Comparison of ENCODE assay signal across 21 mouse cellular contexts in genomic region chr9:45280059-45280458, GRCm38 (mm10). TPM values are rescaled to one million over a fixed set of nuclear protein-coding genes. Genes with fewer than 3 reads are reported as not detected.
"Had no signal": no experiment of that assay in that cellular context is flagged by ENCODE, and none has a peak within 500 bp of the region (broad histone marks: within the 10 kb centered on the region; RNA-seq: fewer than 3 reads in every experiment).

No protein-coding gene starts in this region.

- H3K4me1 ChIP-seq: limb, embryonic 12.5 days; limb, embryonic 15.5 days; midbrain, embryonic 10.5 days; midbrain, embryonic 13.5 days; neural tube, embryonic 13.5 days had no signal

- H3K36me3 ChIP-seq: limb, embryonic 12.5 days; limb, embryonic 15.5 days; midbrain, embryonic 10.5 days; midbrain, embryonic 13.5 days; neural tube, embryonic 13.5 days had no signal

- H3K27me3 ChIP-seq: limb, embryonic 12.5 days; limb, embryonic 15.5 days; megakaryocyte, embryonic 14.5 days; midbrain, embryonic 13.5 days; neural tube, embryonic 13.5 days had no signal

- H3K4me3 ChIP-seq: limb, embryonic 12.5 days; limb, embryonic 15.5 days; megakaryocyte, embryonic 14.5 days; midbrain, embryonic 10.5 days; midbrain, embryonic 13.5 days; myocyte; neural tube, embryonic 13.5 days had no signal

- H3K27ac ChIP-seq: kidney, postnatal 0 days; limb, embryonic 12.5 days; limb, embryonic 15.5 days; liver, embryonic 14.5 days; midbrain, embryonic 10.5 days; midbrain, embryonic 13.5 days; neural tube, embryonic 13.5 days; stomach, postnatal 0 days had no signal

- DNase-seq: kidney, adult 2 months; kidney, postnatal 25 days; left cerebral cortex, postnatal 4 days; liver, postnatal 0 days; retina, postnatal 1 day; right cerebral cortex, postnatal 25 days; thymus, adult 2 months; thymus, postnatal 14 days; thymus, postnatal 4 days had no signal

RNA-seq across cellular contexts. Expression of gene Il10ra, which starts 11.1 kb away (rescaled TPM):
- polyA plus RNA-seq: myocyte had no signal

RNA-seq across cellular contexts. Expression of gene Tmprss13, which starts 38.8 kb away (rescaled TPM):
- polyA plus RNA-seq: large intestine, adult 2 months; liver, embryonic 14.5 days; liver, postnatal 0 days; midbrain, embryonic 13.5 days; midbrain, embryonic 16.5 days; myocyte; neural tube, embryonic 13.5 days had no signal
